Mouse (Mus musculus) lung, adult 2 months (tissue): ENCODE data around the gene Snai3.

Experiments used
- CTCF ChIP-seq: fragments of 200-500 bp; IDR thresholded peaks from 2 replicates; pipeline ENCODE4 v1.5.1; 2011; ENCODE audit warnings: mild to moderate bottlenecking, low read length, control low read depth; ENCODE audit not compliant: insufficient read depth
- POLR2A ChIP-seq: fragments of 200-500 bp; IDR thresholded peaks from 2 replicates; pipeline ENCODE4 v1.6.1; 2011; ENCODE audit warnings: low read depth, mild to moderate bottlenecking, control low read depth, low read length, borderline replicate concordance; ENCODE audit errors: extremely low read depth

GRCm38 (mm10) chr8:122414311-122414710 lies 46.2 kb downstream of the Snai3 start:
- no peak for TF ChIP-seq POLR2A
- no peak for TF ChIP-seq CTCF
